Mouse (Mus musculus) forebrain, embryonic 16.5 days (tissue): ENCODE measurements around the gene Dusp22. TPM values are rescaled to one million over a fixed set of nuclear protein-coding genes. Genes with fewer than 3 reads are reported as not detected.

Experiments used
- ATAC-seq: fragments of 200-750 bp; cut with Nextera tagmentation; 2 replicates; pipeline ENCODE4 v1.8.0; 2017; ENCODE audit warnings: mild to moderate bottlenecking, moderate library complexity
- H3K27ac ChIP-seq: fragments of 300-500 bp; sonication (generic); 2 replicates; pipeline ENCODE4 v1.5.1; 2014; ENCODE audit warnings: low read length, control low read depth
- H3K27me3 ChIP-seq: fragments of 300-500 bp; sonication (generic); replicated peaks from 2 replicates; pipeline ENCODE4 v1.6.1; 2014; ENCODE audit warnings: low read length; ENCODE audit not compliant: control insufficient read depth, insufficient read depth
- H3K36me3 ChIP-seq: fragments of 300-500 bp; sonication (generic); 2 replicates; pipeline ENCODE4 v1.6.1; 2014; ENCODE audit not compliant: control insufficient read depth, insufficient read depth
- H3K4me1 ChIP-seq: fragments of 300-500 bp; sonication (generic); replicated peaks from 2 replicates; pipeline ENCODE4 v1.6.1; 2014; ENCODE audit warnings: low read length; ENCODE audit not compliant: control insufficient read depth, insufficient read depth
- H3K4me2 ChIP-seq: fragments of 300-500 bp; sonication (generic); 2 replicates; pipeline ENCODE4 v1.6.1; 2014; ENCODE audit warnings: mild to moderate bottlenecking, low read length, control low read depth
- H3K4me3 ChIP-seq: fragments of 300-500 bp; sonication (generic); replicated peaks from 2 replicates; pipeline ENCODE4 v1.5.1; 2014; ENCODE audit warnings: mild to moderate bottlenecking, low read length, control low read depth
- H3K9ac ChIP-seq: fragments of 300-500 bp; sonication (generic); replicated peaks from 2 replicates; pipeline ENCODE4 v1.6.1; 2014; ENCODE audit warnings: low read depth, low read length, control low read depth
- H3K9me3 ChIP-seq: fragments of 300-500 bp; sonication (generic); 2 replicates; pipeline ENCODE4 v1.6.1; 2016; ENCODE audit warnings: low read length; ENCODE audit not compliant: control insufficient read depth
- WGBS: fragments of 180-500 bp; shearing (Covaris S2); extraction: QIAGEN DNeasy Blood & Tissue Kit; methylation state at CpG from one replicate; pipeline ENCODE4 v1.1.7; 2014; 5-methylcytosine and 5-hydroxymethylcytosine counted together
- polyA plus RNA-seq: library from polyadenylated mRNA; unstranded; fragments of >200 nt; fragmentation: Nextera tagmentation; extraction: Ambion mirVana; gene quantifications from 2 replicates; pipeline ENCODE4 v1.2.1, GENCODE M21; 2015

Gene Dusp22
- polyA plus RNA-seq, 1 experiment from 2014 or later: 15.9 TPM

DNA sequence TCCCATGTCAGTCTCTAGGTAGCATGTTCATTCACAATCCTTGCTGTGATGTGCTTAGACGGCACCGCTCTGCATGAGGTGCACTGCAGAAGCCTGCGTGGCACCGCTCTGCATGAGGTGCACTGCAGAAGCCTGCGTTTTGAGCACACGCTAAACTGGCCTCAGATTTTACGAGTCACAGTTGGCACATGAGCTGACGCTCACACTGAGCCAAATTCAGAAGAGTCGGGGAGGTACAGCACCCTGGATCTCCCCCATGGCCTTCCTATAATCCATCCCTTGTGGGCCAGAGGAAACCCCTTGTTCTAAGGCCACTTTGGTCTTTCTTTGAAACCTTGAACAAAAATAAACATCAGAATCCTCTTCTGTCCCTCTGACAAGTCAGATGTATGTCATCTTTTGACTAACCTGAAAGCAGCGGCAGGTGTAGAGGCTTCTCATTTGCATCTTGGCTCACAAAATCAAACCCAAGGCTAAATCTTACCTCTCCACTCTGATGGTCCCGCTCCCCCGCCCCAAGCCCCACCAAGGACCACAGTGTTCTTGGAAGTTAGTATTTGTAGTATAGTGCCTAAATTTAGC lies 28.3 kb downstream of the Dusp22 start:
- WGBS: 88% methylated on average over 12 of the region's 12 CpGs
- no peak overlapping the region for H3K9ac ChIP-seq
- no peak overlapping the region for H3K4me3 ChIP-seq
- no peaks in the 10 kb centered on the region for H3K4me1 ChIP-seq
- H3K36me3 ChIP-seq: no peaks in the 10 kb centered on the region
- no peaks in the 10 kb centered on the region for H3K9me3 ChIP-seq
- no peak overlapping the region for H3K27ac ChIP-seq
- no peak overlapping the region for H3K4me2 ChIP-seq
- no peaks in the 10 kb centered on the region for H3K27me3 ChIP-seq
- ATAC-seq: no peak

DNA sequence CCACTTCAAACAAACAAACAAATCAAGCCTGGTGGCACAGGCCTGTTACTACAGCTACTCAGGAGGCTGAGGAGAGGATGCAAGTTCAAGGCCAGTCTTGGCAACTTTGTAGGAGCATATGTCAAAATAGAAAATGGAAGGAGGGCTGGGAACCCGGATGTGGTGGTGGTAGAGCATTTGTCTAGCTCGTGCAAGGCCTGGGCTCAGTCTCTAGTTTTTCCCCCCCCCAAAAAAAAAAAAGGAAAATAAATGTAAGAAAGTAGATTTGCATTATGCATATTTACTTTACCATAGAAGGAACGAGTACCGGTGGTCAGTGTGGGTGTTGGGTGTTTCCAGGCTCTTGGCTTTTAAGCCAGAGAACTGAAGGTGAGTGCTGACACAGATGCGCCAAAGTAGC lies 29.7 kb downstream of the Dusp22 start:
- 95% methylated on average over 5 of the region's 5 CpGs for WGBS
- Histone ChIP-seq H3K36me3 (no peaks in the 10 kb centered on the region), H3K4me2 (no peak overlapping the region), H3K27me3 (no peaks in the 10 kb centered on the region), H3K4me3 (no peak overlapping the region), H3K27ac (no peak overlapping the region), H3K4me1 (no peaks in the 10 kb centered on the region), H3K9me3 (no peaks in the 10 kb centered on the region), H3K9ac (no peak overlapping the region)
- ATAC-seq: no peak

DNA sequence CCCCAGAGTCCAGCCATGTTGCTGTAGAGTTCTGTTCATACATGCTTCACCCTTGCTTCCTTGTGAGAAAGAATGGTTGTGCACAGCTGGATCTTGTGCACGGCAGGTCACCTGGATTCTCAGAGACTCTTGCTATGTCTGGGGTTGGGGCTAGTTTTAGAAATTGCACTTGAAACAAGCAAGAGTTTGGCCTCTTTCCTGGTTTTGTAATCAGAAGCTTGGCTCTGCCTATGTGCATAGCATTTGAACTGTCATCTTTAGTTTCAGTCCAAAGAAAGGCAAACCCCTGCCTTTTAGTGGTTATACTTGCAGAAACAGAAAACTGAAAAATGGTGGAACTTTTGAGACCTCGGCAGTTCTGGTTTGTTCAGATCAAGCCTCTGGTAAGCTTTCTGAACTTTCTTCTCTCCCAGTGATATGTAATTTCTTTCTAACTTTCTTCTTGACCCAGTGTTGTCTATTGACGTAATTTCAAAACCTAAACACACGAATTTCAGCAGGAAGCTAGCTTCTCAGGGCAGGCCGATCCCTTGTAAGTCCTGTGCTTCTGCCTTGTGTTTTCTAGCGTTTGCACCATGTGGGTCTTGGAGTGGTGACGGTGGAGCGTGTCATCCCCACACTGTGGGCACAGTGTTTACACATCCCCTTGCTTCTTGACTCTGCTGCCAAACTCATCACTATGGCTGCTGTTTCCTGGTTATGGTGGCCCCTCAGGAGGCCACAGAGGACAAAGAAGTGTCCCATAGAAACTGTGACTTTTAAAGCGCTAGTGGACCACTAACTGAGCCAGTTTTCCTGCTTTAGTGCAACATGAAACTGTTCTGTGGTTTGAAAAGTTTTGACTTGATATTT lies 31.9 kb downstream of the Dusp22 start:
- no peaks in the 10 kb centered on the region for H3K27me3 ChIP-seq
- H3K36me3 ChIP-seq: no peaks in the 10 kb centered on the region
- 86% methylated on average over 9 of the region's 9 CpGs for WGBS
- no peak overlapping the region for H3K9ac ChIP-seq
- H3K4me3 ChIP-seq: no peak overlapping the region
- no peaks in the 10 kb centered on the region for H3K9me3 ChIP-seq
- ATAC-seq: no peak
- H3K4me2 ChIP-seq: no peak overlapping the region
- H3K27ac ChIP-seq: no peak overlapping the region
- H3K4me1 ChIP-seq: no peaks in the 10 kb centered on the region

DNA sequence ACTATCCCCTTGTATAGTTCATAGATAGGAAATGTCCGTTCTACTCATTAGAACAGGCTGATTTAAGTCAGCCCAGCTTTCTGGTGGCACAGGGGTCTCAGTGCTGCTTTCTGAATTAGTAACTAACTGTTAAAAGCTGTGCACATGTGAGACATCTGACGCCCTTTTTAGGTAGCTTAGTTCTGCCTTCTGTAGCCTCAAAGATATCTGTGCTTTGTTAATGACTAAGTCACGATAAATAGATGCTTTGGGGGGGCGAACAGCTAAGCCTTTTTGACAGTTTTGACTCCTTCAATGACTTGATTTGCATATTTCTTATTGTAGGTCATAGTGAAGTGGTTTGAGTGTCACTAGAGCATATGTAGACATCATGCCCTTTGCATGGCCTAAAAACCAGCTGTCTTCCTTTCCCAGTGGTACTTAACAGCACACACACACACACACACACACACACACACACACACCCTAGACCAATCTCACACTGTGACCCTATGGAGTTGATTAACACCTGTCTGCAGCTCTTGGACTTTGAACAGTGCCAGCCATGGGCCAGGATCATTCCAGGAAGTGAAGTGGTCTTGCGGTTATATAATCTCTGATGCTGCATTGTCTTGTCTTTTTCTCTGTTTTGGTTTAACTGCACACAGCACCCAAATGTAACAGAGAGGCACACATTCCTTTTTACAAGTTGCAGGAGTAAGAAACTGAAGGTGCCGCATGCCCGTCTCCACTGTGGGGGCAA lies 33.0 kb downstream of the Dusp22 start:
- H3K36me3 ChIP-seq: no peaks in the 10 kb centered on the region
- 88% methylated on average over 7 of the region's 7 CpGs for WGBS
- no peak overlapping the region for H3K4me3 ChIP-seq

DNA sequence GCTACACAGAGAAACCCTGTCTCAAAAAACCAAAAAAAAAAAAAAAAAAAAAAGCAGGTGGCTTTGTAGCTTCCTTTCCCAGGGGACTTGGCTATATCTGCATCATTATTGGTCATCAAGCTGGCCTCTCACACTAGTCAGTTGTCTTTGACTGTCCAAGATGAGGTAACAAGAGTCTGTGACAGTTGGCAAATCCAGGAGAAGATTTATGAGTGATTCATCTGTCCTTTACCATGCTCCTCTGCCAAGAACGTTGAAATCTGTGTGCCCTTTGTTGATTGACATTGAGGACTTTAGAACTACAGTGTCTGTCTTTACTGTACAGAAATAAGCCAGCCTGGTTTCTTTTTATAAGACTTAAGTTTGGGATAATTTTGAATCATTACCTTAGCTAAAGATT lies 35.4 kb downstream of the Dusp22 start:
- ATAC-seq: no peak
- H3K9me3 ChIP-seq: no peaks in the 10 kb centered on the region
- no peak overlapping the region for H3K27ac ChIP-seq
- H3K4me1 ChIP-seq: no peaks in the 10 kb centered on the region
- no peak overlapping the region for H3K4me3 ChIP-seq
- H3K27me3 ChIP-seq: no peaks in the 10 kb centered on the region
- no peak overlapping the region for H3K4me2 ChIP-seq
- H3K9ac ChIP-seq: no peak overlapping the region
- WGBS: 56% methylated on average over 1 of the region's 1 CpGs
- H3K36me3 ChIP-seq: no peaks in the 10 kb centered on the region

More for the DNA sequence above, 33.0 kb downstream of the Dusp22 start:
- no peak overlapping the region for H3K4me2 ChIP-seq
- H3K27me3 ChIP-seq: no peaks in the 10 kb centered on the region
- no peak overlapping the region for H3K9ac ChIP-seq
- H3K9me3 ChIP-seq: no peaks in the 10 kb centered on the region
- no peak overlapping the region for H3K27ac ChIP-seq
- ATAC-seq: no peak
- no peaks in the 10 kb centered on the region for H3K4me1 ChIP-seq

DNA sequence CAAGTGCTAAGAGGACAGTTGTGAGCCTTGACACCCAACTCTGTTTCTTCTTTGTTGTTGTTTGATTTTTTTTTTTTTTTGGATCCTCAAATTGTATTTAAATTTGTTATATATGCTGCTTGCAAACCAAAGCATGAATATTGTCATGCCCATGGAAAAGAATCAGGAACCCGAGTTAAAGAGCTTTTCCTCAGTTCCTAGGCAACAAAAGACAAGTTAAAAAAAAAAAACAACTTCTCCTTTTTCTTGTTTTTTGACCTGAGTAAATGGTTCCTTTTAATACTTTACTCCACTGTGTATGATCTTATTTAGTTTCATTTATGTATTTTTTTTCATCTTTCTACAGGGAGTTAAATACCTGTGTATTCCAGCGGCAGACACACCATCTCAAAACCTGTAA lies 36.1 kb downstream of the Dusp22 start:
- no peaks in the 10 kb centered on the region for H3K36me3 ChIP-seq
- H3K9ac ChIP-seq: no peak overlapping the region
- no peaks in the 10 kb centered on the region for H3K9me3 ChIP-seq
- H3K27ac ChIP-seq: no peak overlapping the region
- ATAC-seq: no peak
- H3K4me2 ChIP-seq: no peak overlapping the region
- no peaks in the 10 kb centered on the region for H3K4me1 ChIP-seq
- no peaks in the 10 kb centered on the region for H3K27me3 ChIP-seq
- WGBS: 83% methylated on average over 2 of the region's 2 CpGs
- H3K4me3 ChIP-seq: no peak overlapping the region

DNA sequence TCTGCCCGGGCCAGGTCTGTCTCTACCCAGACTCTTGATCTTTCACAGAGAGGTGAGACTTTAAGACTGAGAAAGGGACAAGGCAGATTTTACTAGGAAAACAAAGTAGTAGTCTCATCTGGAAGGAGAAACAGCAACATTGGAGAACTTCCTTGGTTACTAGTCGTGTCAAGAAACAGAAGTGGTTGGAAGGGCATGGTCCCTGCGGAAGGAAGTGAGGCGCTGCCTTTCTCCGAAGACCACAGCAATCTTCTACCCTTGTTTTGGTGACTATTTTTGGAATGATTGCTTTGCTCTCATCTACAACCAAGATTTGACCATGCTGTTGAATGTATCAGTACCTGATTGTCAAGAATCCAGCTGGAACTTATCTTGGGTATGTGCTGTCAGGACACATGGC lies 38.1 kb downstream of the Dusp22 start:
- Histone ChIP-seq H3K4me2 (no peak overlapping the region), H3K9me3 (no peaks in the 10 kb centered on the region), H3K36me3 (no peaks in the 10 kb centered on the region), H3K27ac (no peak overlapping the region), H3K4me3 (no peak overlapping the region), H3K27me3 (no peaks in the 10 kb centered on the region), H3K9ac (no peak overlapping the region), H3K4me1 (no peaks in the 10 kb centered on the region)
- no peak for ATAC-seq
- 95% methylated on average over 5 of the region's 5 CpGs for WGBS

DNA sequence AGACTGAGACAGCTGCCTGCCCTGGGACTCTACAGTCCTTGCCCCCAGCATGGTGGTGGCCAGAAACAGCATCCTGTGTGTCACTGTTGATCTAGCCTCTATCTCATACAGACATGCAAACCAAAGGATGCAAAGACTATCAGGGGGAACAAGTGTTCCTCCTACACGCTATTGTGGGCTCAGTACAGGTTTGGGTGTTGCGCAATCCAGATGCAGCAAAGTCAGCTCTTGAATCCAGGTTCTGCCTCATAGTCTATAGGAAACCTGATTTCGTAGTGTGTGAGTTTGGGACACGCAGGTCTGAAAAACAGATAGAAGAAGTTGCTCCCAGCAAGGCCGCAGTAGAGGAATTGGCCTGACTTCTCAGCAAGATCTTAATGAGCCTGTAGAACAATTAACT lies 42.9 kb downstream of the Dusp22 start:
- H3K27me3 ChIP-seq: no peaks in the 10 kb centered on the region
- H3K4me2 ChIP-seq: no peak overlapping the region
- no peaks in the 10 kb centered on the region for H3K4me1 ChIP-seq
- WGBS: 96% methylated on average over 5 of the region's 5 CpGs
- no peaks in the 10 kb centered on the region for H3K9me3 ChIP-seq
- ATAC-seq: no peak
- no peak overlapping the region for H3K27ac ChIP-seq
- H3K9ac ChIP-seq: no peak overlapping the region
- no peak overlapping the region for H3K4me3 ChIP-seq
- no peaks in the 10 kb centered on the region for H3K36me3 ChIP-seq

DNA sequence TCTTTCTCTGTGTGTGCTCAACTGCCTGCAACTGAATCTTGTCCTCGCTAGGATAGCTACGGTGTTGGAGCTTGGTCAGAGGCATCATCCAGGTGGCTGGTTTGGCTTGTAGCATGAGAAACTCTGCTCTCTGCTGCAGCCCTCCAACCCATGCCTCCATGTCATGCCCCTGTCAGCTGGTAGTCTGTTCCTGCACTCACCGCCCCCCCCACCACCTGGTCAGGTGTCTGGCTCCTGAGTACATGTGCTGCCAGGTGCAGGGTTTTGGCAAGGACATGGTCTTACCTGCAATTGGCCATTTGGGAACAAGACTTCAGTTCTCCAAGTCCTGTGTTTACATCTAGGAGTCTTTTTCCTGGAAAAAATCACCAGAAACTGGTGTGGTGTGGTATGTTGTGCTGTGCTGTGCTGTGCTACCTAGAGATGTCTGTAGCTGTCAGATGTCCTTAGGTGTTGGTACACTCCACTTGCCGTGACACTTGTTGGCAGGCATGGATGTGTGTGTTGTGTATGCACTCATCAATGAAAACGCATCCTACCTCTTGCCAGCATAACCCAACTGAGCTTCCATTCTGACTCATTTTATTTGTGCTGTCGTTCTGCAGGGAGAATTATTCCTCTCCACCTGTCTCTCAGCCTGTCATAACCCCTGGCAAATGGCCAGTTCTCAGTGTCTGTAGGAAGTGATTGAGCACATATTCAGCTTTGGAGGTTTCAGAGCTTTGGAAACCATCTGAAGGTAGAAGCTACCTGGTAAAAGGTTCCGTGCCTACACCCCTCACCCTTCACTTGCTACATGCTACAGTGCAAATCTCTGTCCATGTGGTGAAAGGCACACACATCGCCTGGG lies 44.7 kb downstream of the Dusp22 start:
- Histone ChIP-seq H3K9me3 (no peaks in the 10 kb centered on the region), H3K9ac (no peak overlapping the region), H3K4me1 (no peaks in the 10 kb centered on the region), H3K4me3 (no peak overlapping the region), H3K36me3 (no peaks in the 10 kb centered on the region), H3K27ac (no peak overlapping the region), H3K27me3 (no peaks in the 10 kb centered on the region), H3K4me2 (no peak overlapping the region)
- WGBS: 85% methylated on average over 8 of the region's 8 CpGs
- no peak for ATAC-seq
